Mouse (Mus musculus): Measurements from ENCODE around the gene Pde3a.

The Pde3a gene

DNA sequence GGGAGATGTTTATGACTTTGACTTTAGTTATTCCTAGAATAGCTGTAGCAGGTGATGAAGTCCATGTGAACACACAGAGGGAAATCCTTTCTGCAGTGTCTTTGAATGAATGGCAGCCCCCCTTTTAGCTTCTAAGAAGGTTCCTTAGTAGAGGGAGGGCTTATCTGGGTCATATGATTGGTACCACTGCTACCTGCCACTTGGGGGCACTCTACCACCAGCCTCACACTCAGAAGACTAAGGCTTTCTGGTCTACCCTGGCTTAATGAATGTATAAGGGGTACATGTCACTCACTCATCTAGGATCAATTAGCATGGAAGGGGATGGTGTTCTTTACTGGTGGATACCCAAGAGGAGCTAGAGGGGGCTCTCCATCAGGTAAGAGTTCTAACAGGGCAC lies 250.4 kb downstream of the Pde3a start:
- no peak for DNase-seq (ENCODE audit: low spot score)

- DNase-seq (ENCODE audit: low spot score) = no peak
Observed at GRCm38 (mm10) chr6:141501171-141501570, 252.1 kb downstream of the Pde3a start.

DNA sequence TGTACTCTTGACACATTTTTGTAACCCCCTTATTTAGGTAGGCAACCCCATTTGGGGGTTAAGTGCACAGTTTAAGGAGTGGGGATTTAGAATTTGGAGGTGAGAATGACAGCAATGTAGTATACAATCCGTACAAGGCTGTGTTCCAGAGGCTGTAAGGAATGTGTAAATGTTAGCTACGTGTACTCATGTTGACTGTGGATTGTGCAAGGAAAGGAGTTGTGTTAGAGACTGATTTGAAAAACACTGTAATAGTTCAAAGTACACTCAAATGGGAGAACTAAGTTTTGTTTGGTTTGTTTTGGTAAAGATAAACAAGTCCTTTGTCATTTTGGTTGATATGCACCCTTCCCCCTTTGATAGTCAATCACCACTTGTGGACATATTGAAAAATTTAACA lies 273.5 kb downstream of the Pde3a start:
- DNase-seq (ENCODE audit: low spot score) = no peak

GRCm38 (mm10) chr6:141523747-141524640 lies 274.9 kb downstream of the Pde3a start, which contains the start of gene Slco1c1:
Slco1c1 (plus strand) TSS chr6:141524368.
- DNase-seq (ENCODE audit: low spot score) = no peak

- no peak for DNase-seq (ENCODE audit: low spot score)
Observed at GRCm38 (mm10) chr6:141525787-141526186, 276.7 kb downstream of the Pde3a start.

GRCm38 (mm10) chr6:141530865-141531264 lies 281.8 kb downstream of the Pde3a start:
- DNase-seq (ENCODE audit: low spot score) = no peak

DNA sequence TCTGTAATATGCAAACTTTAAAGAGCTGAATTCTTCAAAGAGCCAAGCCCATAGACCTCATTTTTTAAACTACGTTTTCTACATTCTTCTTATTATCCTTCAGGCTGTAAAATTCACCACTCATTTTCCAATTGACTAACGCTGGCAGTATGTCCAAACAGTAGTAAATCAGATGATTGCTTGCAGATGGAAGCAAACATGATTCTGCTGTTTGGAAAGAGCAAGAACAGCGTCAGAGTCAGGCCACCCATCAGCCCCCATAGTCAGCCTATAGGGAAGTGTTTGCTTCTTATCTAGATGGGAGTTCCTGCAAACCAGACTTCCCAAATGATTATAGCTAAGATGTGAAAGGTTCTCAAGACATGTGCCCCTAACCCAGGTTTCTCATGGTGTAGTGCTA lies 288.2 kb downstream of the Pde3a start:
- DNase-seq (ENCODE audit: low spot score) = no peak

GRCm38 (mm10) chr6:141541136-141541535 lies 292.1 kb downstream of the Pde3a start:
- no peak for DNase-seq (ENCODE audit: low spot score)

DNA sequence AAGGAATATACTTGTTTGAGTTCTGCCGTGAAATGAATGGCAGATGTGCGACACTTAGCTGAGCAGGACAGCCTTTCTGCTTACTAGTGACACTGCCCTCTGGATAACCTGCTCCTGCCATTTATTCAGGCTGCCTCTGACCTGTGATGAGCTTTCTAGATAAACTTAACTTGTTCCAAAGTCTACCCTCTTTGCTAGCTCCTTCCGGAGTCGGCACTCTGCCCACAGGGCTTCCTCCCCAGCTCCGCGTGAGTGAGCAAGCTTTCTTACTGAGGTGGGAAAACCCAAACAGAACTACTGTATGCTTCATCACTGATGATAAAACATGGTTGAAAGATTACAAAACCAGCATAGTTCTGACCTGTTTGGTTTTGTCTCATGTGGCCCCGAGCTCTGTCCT lies 294.3 kb downstream of the Pde3a start:
- no peak for DNase-seq (ENCODE audit: low spot score)
